Mouse (Mus musculus): ENCODE results near the gene Olfr1489. TPM values are rescaled to one million over a fixed set of nuclear protein-coding genes. Genes with fewer than 3 reads are reported as not detected.
"Not testable (repeated sequence)": the region's sequence is repeated elsewhere in the genome, so short reads cannot be mapped to it uniquely, and the experiment has no call there.

The Olfr1489 gene
- total RNA-seq (2014; rRNA removed) (not detected in 2 replicates), polyA plus RNA-seq (2015; fragmentation: Nextera tagmentation; extraction: Ambion mirVana) (not detected in 2 replicates)

DNA sequence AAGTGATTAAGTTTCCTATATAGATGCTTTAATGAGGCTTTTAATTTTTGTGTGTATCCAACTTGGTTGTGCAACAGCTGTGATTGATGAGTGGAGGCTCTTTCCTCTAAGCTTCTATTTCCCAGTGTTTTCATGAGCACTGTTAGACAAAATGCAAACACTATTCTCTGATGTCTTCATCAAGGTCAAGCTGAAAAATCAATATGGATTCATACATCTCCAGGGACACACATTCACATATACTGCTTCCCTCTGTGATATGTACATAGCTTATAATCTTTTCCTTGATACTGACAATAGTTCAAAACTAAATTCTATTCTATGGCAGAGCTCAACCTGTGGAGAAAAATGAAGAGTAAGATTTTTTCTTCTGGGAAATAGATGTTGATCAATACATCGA is at the start of gene Olfr1489:
Gene Olfr1489, plus strand, starts transcription at position 301 of the 400 bp plus-strand sequence.
- H3K36me3 ChIP-seq (ENCODE audit: insufficient read depth), result no peaks in the 10 kb centered on the region
- no peaks in the 10 kb centered on the region for H3K27me3 ChIP-seq (ENCODE audit: insufficient read depth, low read length)
- H3K4me2 ChIP-seq (ENCODE audit: low read depth), result no peak within 1 kb of the TSS
- no peak within 1 kb of the TSS for H3K27ac ChIP-seq (ENCODE audit: low read depth, low read length)
- 94% methylated on average over 1 of the region's 1 CpGs for WGBS
- no peaks in the 10 kb centered on the region for H3K9me3 ChIP-seq (ENCODE audit: low read length)
- no peak within 1 kb of the TSS for H3K4me3 ChIP-seq (ENCODE audit: low read depth, low read length)
- ATAC-seq, result no peak
- DNase-seq, result no peak
- TF ChIP-seq CTCF (IDR thresholded peaks at IDR 0.05; ENCODE audit: low read depth), result no peak
- H3K9ac ChIP-seq, result no peak within 1 kb of the TSS
- H3K4me1 ChIP-seq (ENCODE audit: insufficient read depth), result no peaks in the 10 kb centered on the region

DNA sequence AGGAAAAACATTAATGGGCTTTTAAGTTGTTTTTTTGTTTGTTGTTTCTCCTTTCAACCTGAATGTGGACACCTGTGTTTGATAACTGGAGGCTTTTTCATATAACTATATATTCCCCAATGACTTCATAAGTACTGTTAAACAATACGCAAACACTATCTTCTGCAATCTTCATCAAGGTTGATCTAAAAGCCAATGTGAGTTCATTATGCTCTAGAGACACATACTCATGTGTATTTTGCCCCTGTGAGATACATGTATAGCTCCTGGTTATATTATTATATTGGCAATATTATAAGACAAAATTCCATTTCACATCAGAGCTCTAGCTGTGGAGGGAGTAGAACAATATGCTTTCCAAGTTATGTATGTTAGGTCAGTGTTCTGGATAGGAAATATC is 48.2 kb upstream of the Olfr1489 start, which contains the start of gene Olfr1484:
Gene Olfr1484, plus strand, starts transcription at position 301 of the 400 bp plus-strand sequence.
- Histone ChIP-seq H3K4me2 (ENCODE audit: low read depth) (no peak within 1 kb of the TSS), H3K9ac (no peak within 1 kb of the TSS), H3K27ac (ENCODE audit: low read depth, low read length) (no peak within 1 kb of the TSS), H3K27me3 (ENCODE audit: insufficient read depth, low read length) (no peaks in the 10 kb centered on the region), H3K4me3 (ENCODE audit: low read depth, low read length) (no peak within 1 kb of the TSS), H3K4me1 (ENCODE audit: insufficient read depth) (no peaks in the 10 kb centered on the region), H3K9me3 (ENCODE audit: low read length) (no peaks in the 10 kb centered on the region), H3K36me3 (ENCODE audit: insufficient read depth) (no peaks in the 10 kb centered on the region)
- ATAC-seq (no peak), DNase-seq (no peak)
- TF ChIP-seq CTCF (IDR thresholded peaks at IDR 0.05; ENCODE audit: low read depth), result no peak
- 94% methylated on average over 1 of the region's 1 CpGs for WGBS

DNA sequence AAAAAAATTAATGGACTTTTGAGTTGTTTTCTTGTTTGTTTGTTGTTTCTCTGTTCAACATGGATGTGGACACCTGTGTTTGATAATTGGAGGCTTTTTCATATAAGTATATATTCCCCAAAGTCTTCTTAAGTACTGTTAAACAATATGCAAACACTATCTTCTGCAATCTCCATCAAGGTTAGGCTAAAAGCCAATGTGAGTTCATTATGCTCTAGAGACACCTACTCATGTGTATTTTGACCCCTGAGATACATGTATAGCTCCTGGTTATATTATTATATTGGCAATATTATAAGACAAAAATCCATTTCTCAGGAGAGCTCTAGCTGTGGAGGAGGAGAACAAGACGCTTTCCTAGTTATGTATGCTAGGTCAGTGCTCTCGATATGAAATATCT is 14.3 kb upstream of the Olfr1489 start, which contains the start of gene Olfr1487:
Gene Olfr1487, plus strand, starts transcription at position 301 of the 400 bp plus-strand sequence.
- H3K9ac ChIP-seq; H3K36me3 ChIP-seq (ENCODE audit: insufficient read depth); ATAC-seq; H3K4me2 ChIP-seq (ENCODE audit: low read depth); H3K4me1 ChIP-seq (ENCODE audit: insufficient read depth); DNase-seq; H3K27me3 ChIP-seq (ENCODE audit: insufficient read depth, low read length); H3K27ac ChIP-seq (ENCODE audit: low read depth, low read length); H3K4me3 ChIP-seq (ENCODE audit: low read depth, low read length): not testable (repeated sequence)
- 0 out of 2 replicates have a peak, but pooled peaks cover 11% of the 10 kb centered on the region for H3K9me3 ChIP-seq (ENCODE audit: low read length)
- WGBS, result 89% methylated on average over 2 of the region's 2 CpGs

DNA sequence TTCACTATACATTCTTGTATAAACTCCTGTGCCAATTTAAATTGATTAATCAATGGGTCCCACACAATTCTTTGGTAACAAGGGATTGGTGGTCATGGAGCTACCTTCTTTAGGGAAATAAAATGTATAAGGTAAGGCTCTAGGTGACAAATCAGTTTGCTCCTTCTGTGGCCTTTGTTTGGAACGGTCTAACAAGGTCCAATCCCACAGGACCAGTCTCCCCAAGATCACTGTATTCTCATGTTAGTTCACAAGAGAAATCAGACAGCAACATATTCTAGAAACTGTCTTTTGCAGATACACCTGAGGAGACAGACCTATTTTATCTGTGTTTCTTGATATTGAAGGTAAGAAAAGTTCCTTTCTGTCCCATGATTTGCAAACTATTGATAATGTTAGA is 19.4 kb downstream of the Olfr1489 start, which contains the start of gene Olfr1490:
Gene Olfr1490, plus strand, starts transcription at position 301 of the 400 bp plus-strand sequence.
- H3K4me2 ChIP-seq (ENCODE audit: low read depth), result no peak within 1 kb of the TSS
- ATAC-seq, result no peak

More for the DNA sequence above, 19.4 kb downstream of the Olfr1489 start, which contains the start of gene Olfr1490:
- Histone ChIP-seq H3K27me3 (ENCODE audit: insufficient read depth, low read length) (no peaks in the 10 kb centered on the region), H3K9me3 (ENCODE audit: low read length) (peaks cover 8% of the 10 kb centered on the region; the same call in 1 of the 2 replicates), H3K4me1 (ENCODE audit: insufficient read depth) (no peaks in the 10 kb centered on the region), H3K9ac (no peak within 1 kb of the TSS), H3K36me3 (ENCODE audit: insufficient read depth) (no peaks in the 10 kb centered on the region), H3K4me3 (ENCODE audit: low read depth, low read length) (no peak within 1 kb of the TSS), H3K27ac (ENCODE audit: low read depth, low read length) (no peak within 1 kb of the TSS)
- DNase-seq, result no peak
- no peak for TF ChIP-seq CTCF (IDR thresholded peaks at IDR 0.05; ENCODE audit: low read depth)
- WGBS, result 67% methylated on average over 1 of the region's 1 CpGs

Small RNA genes within 50 kb of the gene (microRNA-seq; reads per million reads assigned to microRNA genes)
- 0 reads per million in 2 experiments for gene Gm22323
- gene Gm23931, result 0 reads per million in 2 experiments

Other genes starting within 250 kb of the Olfr1489 start
- gene Olfr1469, start 223.8 kb upstream of the Olfr1489 start, total RNA-seq (2014; rRNA removed), result not detected in 2 replicates
- gene Olfr1469, start 223.8 kb upstream of the Olfr1489 start, polyA plus RNA-seq (2015; fragmentation: Nextera tagmentation; extraction: Ambion mirVana), result not detected in 2 replicates
- not detected in 2 replicates for gene Olfr1471, start 188.2 kb upstream of the Olfr1489 start, total RNA-seq (2014; rRNA removed)
- gene Olfr1471, start 188.2 kb upstream of the Olfr1489 start, polyA plus RNA-seq (2015; fragmentation: Nextera tagmentation; extraction: Ambion mirVana), result not detected in 2 replicates
- gene Olfr1472, start 175.5 kb upstream of the Olfr1489 start, total RNA-seq (2014; rRNA removed), result not detected in 2 replicates
- gene Olfr1472, start 175.5 kb upstream of the Olfr1489 start, polyA plus RNA-seq (2015; fragmentation: Nextera tagmentation; extraction: Ambion mirVana), result not detected in 2 replicates
- not detected in 2 replicates for gene Olfr1474, start 162.1 kb upstream of the Olfr1489 start, total RNA-seq (2014; rRNA removed)
- gene Olfr1474, start 162.1 kb upstream of the Olfr1489 start, polyA plus RNA-seq (2015; fragmentation: Nextera tagmentation; extraction: Ambion mirVana), result not detected in 2 replicates
- gene Olfr1475, start 151.4 kb upstream of the Olfr1489 start, total RNA-seq (2014; rRNA removed), result not detected in 2 replicates
- gene Olfr1475, start 151.4 kb upstream of the Olfr1489 start, polyA plus RNA-seq (2015; fragmentation: Nextera tagmentation; extraction: Ambion mirVana), result not detected in 2 replicates
- gene Olfr1477, start 131.1 kb upstream of the Olfr1489 start, total RNA-seq (2014; rRNA removed), result not detected in 2 replicates
- not detected in 2 replicates for gene Olfr1477, start 131.1 kb upstream of the Olfr1489 start, polyA plus RNA-seq (2015; fragmentation: Nextera tagmentation; extraction: Ambion mirVana)
- gene Olfr1480, start 103.7 kb upstream of the Olfr1489 start, total RNA-seq (2014; rRNA removed), result not detected in 2 replicates
- gene Olfr1480, start 103.7 kb upstream of the Olfr1489 start, polyA plus RNA-seq (2015; fragmentation: Nextera tagmentation; extraction: Ambion mirVana), result not detected in 2 replicates
- not detected in 2 replicates for gene Olfr1484, start 48.1 kb upstream of the Olfr1489 start, total RNA-seq (2014; rRNA removed)
- gene Olfr1484, start 48.1 kb upstream of the Olfr1489 start, polyA plus RNA-seq (2015; fragmentation: Nextera tagmentation; extraction: Ambion mirVana), result not detected in 2 replicates
- not detected in 2 replicates for gene Olfr1487, start 14.2 kb upstream of the Olfr1489 start, total RNA-seq (2014; rRNA removed)
- not detected in 2 replicates for gene Olfr1487, start 14.2 kb upstream of the Olfr1489 start, polyA plus RNA-seq (2015; fragmentation: Nextera tagmentation; extraction: Ambion mirVana)
- gene Olfr1490, start 19.5 kb downstream of the Olfr1489 start, total RNA-seq (2014; rRNA removed), result not detected in 2 replicates
- not detected in 2 replicates for gene Olfr1490, start 19.5 kb downstream of the Olfr1489 start, polyA plus RNA-seq (2015; fragmentation: Nextera tagmentation; extraction: Ambion mirVana)
- not detected in 2 replicates for gene Olfr1491, start 65.6 kb downstream of the Olfr1489 start, total RNA-seq (2014; rRNA removed)
- gene Olfr1491, start 65.6 kb downstream of the Olfr1489 start, polyA plus RNA-seq (2015; fragmentation: Nextera tagmentation; extraction: Ambion mirVana), result not detected in 2 replicates
- gene Olfr1493-ps1, start 91.7 kb downstream of the Olfr1489 start, total RNA-seq (2014; rRNA removed), result not detected in 2 replicates
- gene Olfr1493-ps1, start 91.7 kb downstream of the Olfr1489 start, polyA plus RNA-seq (2015; fragmentation: Nextera tagmentation; extraction: Ambion mirVana), result not detected in 2 replicates
- not detected in 2 replicates for gene Olfr1494, start 108.1 kb downstream of the Olfr1489 start, total RNA-seq (2014; rRNA removed)
- not detected in 2 replicates for gene Olfr1494, start 108.1 kb downstream of the Olfr1489 start, polyA plus RNA-seq (2015; fragmentation: Nextera tagmentation; extraction: Ambion mirVana)
- not detected in 2 replicates for gene Olfr1495, start 133.0 kb downstream of the Olfr1489 start, total RNA-seq (2014; rRNA removed)
- gene Olfr1495, start 133.0 kb downstream of the Olfr1489 start, polyA plus RNA-seq (2015; fragmentation: Nextera tagmentation; extraction: Ambion mirVana), result not detected in 2 replicates
- not detected in 2 replicates for gene Olfr1496, start 146.3 kb downstream of the Olfr1489 start, total RNA-seq (2014; rRNA removed)
- gene Olfr1496, start 146.3 kb downstream of the Olfr1489 start, polyA plus RNA-seq (2015; fragmentation: Nextera tagmentation; extraction: Ambion mirVana), result not detected in 2 replicates
- not detected in 2 replicates for gene Olfr1497, start 166.6 kb downstream of the Olfr1489 start, total RNA-seq (2014; rRNA removed)
- not detected in 2 replicates for gene Olfr1497, start 166.6 kb downstream of the Olfr1489 start, polyA plus RNA-seq (2015; fragmentation: Nextera tagmentation; extraction: Ambion mirVana)
- gene Olfr1499, start 187.8 kb downstream of the Olfr1489 start, total RNA-seq (2014; rRNA removed), result not detected in 2 replicates
- not detected in 2 replicates for gene Olfr1499, start 187.8 kb downstream of the Olfr1489 start, polyA plus RNA-seq (2015; fragmentation: Nextera tagmentation; extraction: Ambion mirVana)
- not detected in 2 replicates for gene Olfr1500, start 198.9 kb downstream of the Olfr1489 start, total RNA-seq (2014; rRNA removed)
- not detected in 2 replicates for gene Olfr1500, start 198.9 kb downstream of the Olfr1489 start, polyA plus RNA-seq (2015; fragmentation: Nextera tagmentation; extraction: Ambion mirVana)
- not detected in 2 replicates for gene Olfr1501, start 219.1 kb downstream of the Olfr1489 start, total RNA-seq (2014; rRNA removed)
- not detected in 2 replicates for gene Olfr1501, start 219.1 kb downstream of the Olfr1489 start, polyA plus RNA-seq (2015; fragmentation: Nextera tagmentation; extraction: Ambion mirVana)
- gene Olfr1502, start 230.2 kb downstream of the Olfr1489 start, total RNA-seq (2014; rRNA removed), result not detected in 2 replicates
- gene Olfr1502, start 230.2 kb downstream of the Olfr1489 start, polyA plus RNA-seq (2015; fragmentation: Nextera tagmentation; extraction: Ambion mirVana), result not detected in 2 replicates